ENCODE assay signal across 17 mouse cellular contexts in genomic region chr9:96833606-96834005, GRCm38 (mm10). TPM values are rescaled to one million over a fixed set of nuclear protein-coding genes. Genes with fewer than 3 reads are reported as not detected.
DNase-seq lines count a peak whose midpoint lies in the region; ATAC-seq and TF ChIP-seq lines count a peak whose summit lies in the region.
"Had no signal": no experiment of that assay in that cellular context is flagged by ENCODE, and none has a peak within 500 bp of the region (broad histone marks: within the 10 kb centered on the region; RNA-seq: fewer than 3 reads in every experiment).

No protein-coding gene starts in this region.

- in situ Hi-C loops in ES-E14 (cut with MboI; ENCODE audit: low sequenced_read_pairs in 2 of 2, unreplicated experiment in 2 of 2) = no loop called here

- intact Hi-C loops in heart, adult 2 months (cut with DNase I) = no loop called here
- intact Hi-C loops in gastrocnemius, postnatal 36 days (cut with DNase I) = no loop called here

- no peak overlapping the region for H3K4me2 ChIP-seq in heart, embryonic 12.5 days
- no peak overlapping the region for H3K4me2 ChIP-seq in intestine, embryonic 16.5 days (ENCODE audit: low read depth, low read length)
- H3K4me2 ChIP-seq: forebrain, embryonic 12.5 days; liver, embryonic 12.5 days; neural tube, embryonic 15.5 days had no signal

- ATAC-seq in heart, embryonic 12.5 days (ENCODE audit: insufficient number of reproducible peaks, low FRiP score) = no peak
- peak; percentile 37 for ATAC-seq in intestine, embryonic 16.5 days
- ATAC-seq: liver, embryonic 12.5 days; midbrain, embryonic 16.5 days had no signal

- no peak overlapping the region for H3K4me3 ChIP-seq in heart, embryonic 12.5 days
- H3K4me3 ChIP-seq in heart, adult 2 months = no peak overlapping the region
- H3K4me3 ChIP-seq in ES-E14 (ENCODE audit: insufficient read depth in 1 of 2, low read depth in 1 of 2, low read length in 2 of 2, poor library complexity in 1 of 2, severe bottlenecking in 1 of 2) = no peak overlapping the region
- H3K4me3 ChIP-seq in intestine, embryonic 16.5 days (ENCODE audit: low read length) = no peak overlapping the region
- H3K4me3 ChIP-seq in thymus, adult 2 months (ENCODE audit: control insufficient read depth, insufficient read depth, low read length) = no peak overlapping the region
- H3K4me3 ChIP-seq: forebrain, embryonic 12.5 days; hindbrain, embryonic 10.5 days; liver, embryonic 12.5 days; neural tube, embryonic 15.5 days had no signal

- WGBS in heart, embryonic 12.5 days = 61% methylated on average over 5 of the region's 5 CpGs
- WGBS in heart, adult 2 months = 74% methylated on average over 5 of the region's 5 CpGs
- WGBS in intestine, embryonic 16.5 days = 70% methylated on average over 5 of the region's 5 CpGs
- 94% methylated on average over 5 of the region's 5 CpGs for WGBS in thymus, adult 2 months

- H3K27ac ChIP-seq in heart, embryonic 12.5 days (ENCODE audit: poor library complexity, severe bottlenecking) = peak overlapping the region; percentile 68; the same call in 1 of the 2 replicates
- H3K27ac ChIP-seq in heart, adult 2 months = no peak overlapping the region
- H3K27ac ChIP-seq in ES-E14 (ENCODE audit: insufficient read depth, low read depth, low read length, poor library complexity, severe bottlenecking) = peak overlapping the region; percentile 40; the same call in 1 of the 2 replicates
- no peak overlapping the region for H3K27ac ChIP-seq in intestine, embryonic 16.5 days (ENCODE audit: low read length)
- H3K27ac ChIP-seq in thymus, adult 2 months (ENCODE audit: control insufficient read depth, insufficient read depth, low read length) = no peak overlapping the region
- H3K27ac ChIP-seq: forebrain, embryonic 12.5 days; liver, embryonic 12.5 days; neural tube, embryonic 15.5 days had no signal

- TF ChIP-seq POLR2A in heart, adult 2 months (IDR thresholded peaks at IDR 0.05; ENCODE audit: insufficient read depth, low read depth, low read length) = no peak
- TF ChIP-seq POLR2A in thymus, adult 2 months (IDR thresholded peaks at IDR 0.05; ENCODE audit: control insufficient read depth, extremely low read depth, insufficient read depth, low read length, poor library complexity) = no peak

- no peaks in the 10 kb centered on the region for H3K9me3 ChIP-seq in heart, embryonic 12.5 days (replicated peaks)
- no peaks in the 10 kb centered on the region for H3K9me3 ChIP-seq in ES-E14 (ENCODE audit: control insufficient read depth, insufficient read depth, low read depth, low read length)
- no peaks in the 10 kb centered on the region for H3K9me3 ChIP-seq in intestine, embryonic 16.5 days (ENCODE audit: control insufficient read depth, low read length)
- H3K9me3 ChIP-seq: forebrain, embryonic 12.5 days; hindbrain, embryonic 10.5 days; liver, embryonic 12.5 days; neural tube, embryonic 15.5 days had no signal

- TF ChIP-seq EP300 in heart, adult 2 months (IDR thresholded peaks at IDR 0.05; ENCODE audit: insufficient read depth, low read depth, low read length) = no peak

- DNase-seq in cerebellum, adult 9-10 months = peak; percentile 40
- DNase-seq in cerebellum, postnatal 4 days (ENCODE audit: low spot score in 2 of 2) = no peak
- no peak for DNase-seq in heart, adult 2 months
- DNase-seq in ES-E14 (ENCODE audit: low read depth, low spot score) = peak; percentile 67
- DNase-seq in gastrocnemius, postnatal 36 days = no peak
- no peak for DNase-seq in thymus, adult 2 months
- DNase-seq: adrenal gland, postnatal 25 days; kidney, adult 9 months; kidney, postnatal 36 days; lung, adult 2 months had no signal

- no peak overlapping the region for H3K9ac ChIP-seq in heart, embryonic 12.5 days
- no peak overlapping the region for H3K9ac ChIP-seq in heart, adult 2 months (ENCODE audit: low read depth, low read length)
- H3K9ac ChIP-seq in ES-E14 (ENCODE audit: insufficient read depth, low read depth, low read length, poor library complexity, severe bottlenecking) = no peak overlapping the region
- no peak overlapping the region for H3K9ac ChIP-seq in intestine, embryonic 16.5 days (ENCODE audit: low read depth, low read length)
- H3K9ac ChIP-seq: forebrain, embryonic 12.5 days; liver, embryonic 12.5 days; neural tube, embryonic 15.5 days had no signal

- no peak for TF ChIP-seq CTCF in heart, adult 2 months (IDR thresholded peaks at IDR 0.05)
- no peak for TF ChIP-seq CTCF in thymus, adult 2 months (IDR thresholded peaks at IDR 0.05; ENCODE audit: borderline replicate concordance, control insufficient read depth, extremely low read depth, insufficient read depth, low read length, poor library complexity)

- no peaks in the 10 kb centered on the region for H3K27me3 ChIP-seq in heart, embryonic 12.5 days (replicated peaks)
- H3K27me3 ChIP-seq in heart, adult 2 months (ENCODE audit: control insufficient read depth, insufficient read depth, low read length) = no peaks in the 10 kb centered on the region
- H3K27me3 ChIP-seq in intestine, embryonic 16.5 days (replicated peaks; ENCODE audit: control insufficient read depth, insufficient read depth, low read length) = no peaks in the 10 kb centered on the region
- no peaks in the 10 kb centered on the region for H3K27me3 ChIP-seq in thymus, adult 2 months (ENCODE audit: control insufficient read depth, insufficient read depth, low read length)
- H3K27me3 ChIP-seq: forebrain, embryonic 12.5 days; neural tube, embryonic 15.5 days had no signal

- H3K79me2 ChIP-seq in heart, adult 2 months (replicated peaks; ENCODE audit: control insufficient read depth, insufficient read depth, low read length) = no peaks in the 10 kb centered on the region

- peaks cover 16% of the 10 kb centered on the region for H3K4me1 ChIP-seq in heart, embryonic 12.5 days (replicated peaks)
- no peaks in the 10 kb centered on the region for H3K4me1 ChIP-seq in heart, adult 2 months (ENCODE audit: control insufficient read depth, insufficient read depth, low read length)
- H3K4me1 ChIP-seq in ES-E14 (ENCODE audit: control insufficient read depth in 2 of 2, insufficient read depth in 2 of 2, low read length in 2 of 2, poor library complexity in 1 of 2) = peaks cover 2 to 25% of the 10 kb centered on the region in 2 experiments
- H3K4me1 ChIP-seq in intestine, embryonic 16.5 days (ENCODE audit: control insufficient read depth, insufficient read depth, low read length) = peaks cover 15% of the 10 kb centered on the region
- no peaks in the 10 kb centered on the region for H3K4me1 ChIP-seq in thymus, adult 2 months (replicated peaks; ENCODE audit: control insufficient read depth, insufficient read depth, low read length)
- H3K4me1 ChIP-seq: liver, embryonic 12.5 days had no signal

- peaks cover 6% of the 10 kb centered on the region for H3K36me3 ChIP-seq in heart, embryonic 12.5 days
- H3K36me3 ChIP-seq in heart, adult 2 months (ENCODE audit: control insufficient read depth, insufficient read depth, low read length) = no peaks in the 10 kb centered on the region
- no peaks in the 10 kb centered on the region for H3K36me3 ChIP-seq in ES-E14 (ENCODE audit: control insufficient read depth, insufficient read depth, low read length, poor library complexity, severe bottlenecking)
- H3K36me3 ChIP-seq in intestine, embryonic 16.5 days (ENCODE audit: control insufficient read depth, insufficient read depth, low read length) = peaks cover 8% of the 10 kb centered on the region; the same call in 1 of the 2 replicates
- no peaks in the 10 kb centered on the region for H3K36me3 ChIP-seq in thymus, adult 2 months (ENCODE audit: control insufficient read depth, insufficient read depth, low read length)
- H3K36me3 ChIP-seq: forebrain, embryonic 12.5 days; liver, embryonic 12.5 days; neural tube, embryonic 15.5 days had no signal

TF ChIP-seq in ES-E14, 5 proteins besides CTCF, POLR2A, EP300 and RAD21:
- no peak for TF ChIP-seq ZC3H11A (IDR thresholded peaks at IDR 0.05; ENCODE audit: borderline replicate concordance, low read depth, low read length)
- TF ChIP-seq ZNF384 (IDR thresholded peaks at IDR 0.05; ENCODE audit: low read depth, low read length) = no peak
- no peak for TF ChIP-seq CHD2 (IDR thresholded peaks at IDR 0.05; ENCODE audit: low read depth, low read length)
- no peak for TF ChIP-seq MAFK (IDR thresholded peaks at IDR 0.05; ENCODE audit: insufficient read depth, low read depth, low read length)
- TF ChIP-seq HCFC1 (IDR thresholded peaks at IDR 0.05; ENCODE audit: borderline replicate concordance, insufficient read depth, low read length) = no peak; the same call in 1 of the 2 replicates

RNA-seq across cellular contexts. Expression of gene Pxylp1, which starts 58.9 kb away (rescaled TPM):
- polyA plus RNA-seq in heart, embryonic 12.5 days (2016; fragmentation: Nextera tagmentation; extraction: Ambion mirVana) = 36.9 and 37.3 TPM in 2 replicates
- total RNA-seq in heart, adult 2 months (2021) = 10 to 100 TPM; 16.3 to 16.9 TPM
- 6.5 and 9.5 TPM in 2 replicates for polyA plus RNA-seq in heart, adult 2 months (2012; rRNA removed)
- 3.6 and 4.5 TPM in 2 replicates for total RNA-seq in ES-E14 (2012; rRNA removed)
- 35.2 and 38.1 TPM in 2 replicates for polyA plus RNA-seq in intestine, embryonic 16.5 days (2015; fragmentation: Nextera tagmentation; extraction: Ambion mirVana)
- 1 to 10 TPM; 1.2 to 1.6 TPM for total RNA-seq in gastrocnemius, postnatal 36 days (2021)
- polyA plus RNA-seq in thymus, adult 2 months (2012; rRNA removed) = 4.4 and 4.9 TPM in 2 replicates

Comparison
In these comparisons a context has a peak if more than half of its experiments do, and no peak if none do; other contexts are left out.
1. DNase-seq: peak in cerebellum, adult 9-10 months (single experiment) and ES-E14 (single experiment); none in cerebellum, postnatal 4 days (0 of 2), heart, adult 2 months (0 of 2), gastrocnemius, postnatal 36 days (0 of 2) and thymus, adult 2 months (single experiment).
2. H3K27ac ChIP-seq: peak in heart, embryonic 12.5 days (single experiment) and ES-E14 (single experiment); none in heart, adult 2 months (single experiment), intestine, embryonic 16.5 days (single experiment) and thymus, adult 2 months (single experiment).